Mouse (Mus musculus) CH12.LX (cell line): ENCODE data around the gene Gm48551. TPM values are rescaled to one million over a fixed set of nuclear protein-coding genes. Genes with fewer than 3 reads are reported as not detected.

ENCODE experiments used
- DNase-seq: peaks from one replicate; pipeline ENCODE4 v3.0.0-alpha.2; 2013; ENCODE audit errors: extremely low read depth
- H3K27ac ChIP-seq: 2 replicates; pipeline ENCODE4 v1.5.1; 2012; ENCODE audit warnings: low read depth, mild to moderate bottlenecking, control low read depth, moderate library complexity; ENCODE audit not compliant: insufficient read depth
- H3K27me3 ChIP-seq: replicated peaks from 2 replicates; pipeline ENCODE3; 2012; ENCODE audit warnings: inconsistent platforms
- H3K36me3 ChIP-seq, 2 experiments: replicated peaks in 1 of 2; 2 replicates each; pipeline versions ENCODE3 to v1.6.1; 2012; ENCODE audit warnings: inconsistent platforms in 1 of 2, low read length in 1 of 2, mild to moderate bottlenecking in 1 of 2, mixed read lengths in 1 of 2, moderate library complexity in 1 of 2; ENCODE audit not compliant: control insufficient read depth in 1 of 2, insufficient read depth in 1 of 2
- H3K4me1 ChIP-seq, 2 experiments: 2 replicates each; pipeline ENCODE4 v1.6.1; 2012; ENCODE audit warnings: inconsistent platforms in 1 of 2, moderate library complexity in 1 of 2; ENCODE audit not compliant: insufficient read depth in 2 of 2, control insufficient read depth in 1 of 2
- H3K4me2 ChIP-seq: 2 replicates; pipeline ENCODE4 v1.6.1; 2012; ENCODE audit warnings: low read depth, mild to moderate bottlenecking, control low read depth; ENCODE audit not compliant: poor library complexity, insufficient read depth, severe bottlenecking
- H3K4me3 ChIP-seq, 3 experiments: fragments of 150-350 bp in 1 of 3; sonication (generic) in 1 of 3; replicated peaks in 1 of 3; 2 replicates each; pipeline versions ENCODE3 to v1.5.1; 2011 to 2012; ENCODE audit warnings: low read depth in 2 of 3, low read length in 2 of 3, mild to moderate bottlenecking in 2 of 3, moderate library complexity in 2 of 3, control low read depth in 1 of 3, improper control_type of control experiment in 1 of 3, inconsistent platforms in 1 of 3, mixed read lengths in 1 of 3; ENCODE audit not compliant: poor library complexity in 1 of 3
- H3K79me2 ChIP-seq: replicated peaks from 2 replicates; pipeline ENCODE4 v1.6.1; 2012; ENCODE audit warnings: mild to moderate bottlenecking, moderate library complexity; ENCODE audit not compliant: control insufficient read depth, poor library complexity, insufficient read depth, severe bottlenecking; ENCODE audit errors: extremely low read depth
- H3K9ac ChIP-seq: 2 replicates; pipeline ENCODE4 v1.6.1; 2012; ENCODE audit warnings: low read depth, mild to moderate bottlenecking, control low read depth, moderate library complexity; ENCODE audit not compliant: insufficient read depth
- H3K9me3 ChIP-seq: replicated peaks from 2 replicates; pipeline ENCODE3; 2012; ENCODE audit warnings: low read length, inconsistent platforms, mixed read lengths
- BHLHE40 ChIP-seq: IDR thresholded peaks from 2 replicates; pipeline ENCODE4 v1.6.1; 2011; ENCODE audit warnings: mild to moderate bottlenecking, low read depth, low read length, improper control_type of control experiment
- CHD1 ChIP-seq: IDR thresholded peaks from 2 replicates; pipeline ENCODE4 v1.6.1; 2012; ENCODE audit warnings: low read depth, low read length, improper control_type of control experiment, inconsistent platforms
- CHD2 ChIP-seq: IDR thresholded peaks from 2 replicates; pipeline ENCODE4 v1.6.1; 2011; ENCODE audit warnings: low read length, improper control_type of control experiment
- CTCF ChIP-seq, 2 experiments: IDR thresholded peaks in 1 of 2; conservative IDR thresholded peaks in 1 of 2; 2 replicates each; pipeline ENCODE4 v1.5.1; 2011 to 2012; ENCODE audit warnings: low read depth in 2 of 2, low read length in 2 of 2, improper control_type of control experiment in 1 of 2, inconsistent platforms in 1 of 2, mild to moderate bottlenecking in 1 of 2, moderate library complexity in 1 of 2
- E2F4 ChIP-seq: IDR thresholded peaks from 2 replicates; pipeline ENCODE4 v1.6.1; 2011; ENCODE audit warnings: low read depth, low read length, improper control_type of control experiment; ENCODE audit not compliant: insufficient replicate concordance
- ELF1 ChIP-seq: IDR thresholded peaks from 2 replicates; pipeline ENCODE4 v1.6.1; 2014; ENCODE audit warnings: low read depth, mild to moderate bottlenecking, inconsistent platforms, low read length, improper control_type of control experiment
- EP300 ChIP-seq: IDR thresholded peaks from 2 replicates; pipeline ENCODE4 v1.6.1; 2011; ENCODE audit warnings: low read length, improper control_type of control experiment
- ETS1 ChIP-seq: conservative IDR thresholded peaks from 2 replicates; pipeline ENCODE4 v1.6.1; 2012; ENCODE audit warnings: low read depth, mild to moderate bottlenecking, inconsistent platforms, low read length, improper control_type of control experiment, moderate library complexity
- GABPA ChIP-seq: IDR thresholded peaks from 2 replicates; pipeline ENCODE4 v1.6.1; 2012; ENCODE audit warnings: low read depth, low read length, improper control_type of control experiment, inconsistent platforms; ENCODE audit not compliant: insufficient replicate concordance
- IRF4 ChIP-seq: IDR thresholded peaks from 2 replicates; pipeline ENCODE4 v1.6.1; 2014; ENCODE audit warnings: low read depth, mild to moderate bottlenecking, inconsistent platforms, low read length, improper control_type of control experiment
- JUND ChIP-seq: conservative IDR thresholded peaks from 2 replicates; pipeline ENCODE4 v1.6.1; 2011; ENCODE audit warnings: low read depth, low read length, improper control_type of control experiment
- KAT2A ChIP-seq: IDR thresholded peaks from 2 replicates; pipeline ENCODE4 v1.6.1; 2012; ENCODE audit warnings: low read length, improper control_type of control experiment, inconsistent platforms; ENCODE audit not compliant: insufficient replicate concordance
- MAFK ChIP-seq: IDR thresholded peaks from 2 replicates; pipeline ENCODE4 v1.6.1; 2011; ENCODE audit warnings: low read length, improper control_type of control experiment; ENCODE audit not compliant: insufficient replicate concordance
- MAX ChIP-seq: IDR thresholded peaks from 2 replicates; pipeline ENCODE4 v1.6.1; 2011; ENCODE audit warnings: low read length, improper control_type of control experiment
- MAZ ChIP-seq: IDR thresholded peaks from 2 replicates; pipeline ENCODE4 v1.6.1; 2012; ENCODE audit warnings: low read depth, mild to moderate bottlenecking, inconsistent platforms, low read length, improper control_type of control experiment, moderate library complexity
- MEF2A ChIP-seq: IDR thresholded peaks from 2 replicates; pipeline ENCODE4 v1.6.1; 2014; ENCODE audit warnings: low read depth, mild to moderate bottlenecking, inconsistent platforms, low read length, improper control_type of control experiment, borderline replicate concordance
- MXI1 ChIP-seq: IDR thresholded peaks from 2 replicates; pipeline ENCODE4 v1.6.1; 2011; ENCODE audit warnings: mild to moderate bottlenecking, low read depth, low read length, improper control_type of control experiment
- MYC ChIP-seq: IDR thresholded peaks from 2 replicates; pipeline ENCODE4 v1.6.1; 2011; ENCODE audit warnings: low read depth, mild to moderate bottlenecking, improper control_type of control experiment, low read length
- NELFE ChIP-seq: IDR thresholded peaks from 2 replicates; pipeline ENCODE4 v1.6.1; 2011; ENCODE audit warnings: low read depth, low read length, improper control_type of control experiment
- NRF1 ChIP-seq: IDR thresholded peaks from 2 replicates; pipeline ENCODE4 v1.6.1; 2014; ENCODE audit warnings: low read depth, mild to moderate bottlenecking, inconsistent platforms, low read length, improper control_type of control experiment, moderate library complexity
- PAX5 ChIP-seq: IDR thresholded peaks from 2 replicates; pipeline ENCODE4 v1.6.1; 2012; ENCODE audit warnings: low read length, inconsistent platforms, mixed read lengths
- POLR2A ChIP-seq: IDR thresholded peaks from 2 replicates; pipeline ENCODE4 v1.6.1; 2011; ENCODE audit warnings: low read depth, mild to moderate bottlenecking, improper control_type of control experiment, low read length
- POLR2AphosphoS2 ChIP-seq: IDR thresholded peaks from 2 replicates; pipeline ENCODE4 v1.6.1; 2011; ENCODE audit warnings: low read depth, low read length, improper control_type of control experiment
- RAD21 ChIP-seq: IDR thresholded peaks from 2 replicates; pipeline ENCODE4 v1.6.1; 2011; ENCODE audit warnings: low read depth, mild to moderate bottlenecking, low read length, improper control_type of control experiment, moderate library complexity
- RCOR1 ChIP-seq: conservative IDR thresholded peaks from 2 replicates; pipeline ENCODE4 v1.6.1; 2012; ENCODE audit warnings: low read depth, mild to moderate bottlenecking, inconsistent platforms, low read length, improper control_type of control experiment
- SIN3A ChIP-seq: IDR thresholded peaks from 2 replicates; pipeline ENCODE4 v1.6.1; 2012; ENCODE audit warnings: low read length, improper control_type of control experiment, inconsistent platforms
- SMC3 ChIP-seq: IDR thresholded peaks from 2 replicates; pipeline ENCODE4 v1.6.1; 2011; ENCODE audit warnings: low read depth, low read length, improper control_type of control experiment
- TBP ChIP-seq: conservative IDR thresholded peaks from 2 replicates; pipeline ENCODE4 v1.6.1; 2011; ENCODE audit warnings: low read depth, low read length, improper control_type of control experiment
- TCF12 ChIP-seq: IDR thresholded peaks from 2 replicates; pipeline ENCODE4 v1.6.1; 2014; ENCODE audit warnings: low read depth, mild to moderate bottlenecking, inconsistent platforms, low read length, improper control_type of control experiment
- UBTF ChIP-seq: IDR thresholded peaks from 2 replicates; pipeline ENCODE4 v1.6.1; 2012; ENCODE audit warnings: low read depth, mild to moderate bottlenecking, inconsistent platforms, low read length, improper control_type of control experiment, moderate library complexity
- USF1 ChIP-seq: IDR thresholded peaks from 2 replicates; pipeline ENCODE4 v1.6.1; 2014; ENCODE audit warnings: low read depth, mild to moderate bottlenecking, inconsistent platforms, low read length, improper control_type of control experiment
- USF2 ChIP-seq: conservative IDR thresholded peaks from 2 replicates; pipeline ENCODE4 v1.6.1; 2011; ENCODE audit warnings: low read depth, low read length, improper control_type of control experiment
- ZC3H11A ChIP-seq: IDR thresholded peaks from 2 replicates; pipeline ENCODE4 v1.6.1; 2012; ENCODE audit warnings: low read depth, mild to moderate bottlenecking, inconsistent platforms, low read length, improper control_type of control experiment
- ZKSCAN1 ChIP-seq: IDR thresholded peaks from 2 replicates; pipeline ENCODE4 v1.6.1; 2012; ENCODE audit warnings: low read depth, inconsistent platforms, low read length, improper control_type of control experiment, borderline replicate concordance
- ZMIZ1 ChIP-seq: IDR thresholded peaks from 2 replicates; pipeline ENCODE4 v1.6.1; 2012; ENCODE audit warnings: low read depth, mild to moderate bottlenecking, inconsistent platforms, low read length, improper control_type of control experiment
- ZNF384 ChIP-seq: IDR thresholded peaks from 2 replicates; pipeline ENCODE4 v1.6.1; 2012; ENCODE audit warnings: low read depth, low read length, improper control_type of control experiment, inconsistent platforms
- dilution Hi-C: fragments of 300-500 bp; cut with MboI; formaldehyde crosslinking; loops from 2 replicates; pipeline ENCODE4 v1.14.3; 2020; ENCODE audit warnings: low sequenced_read_pairs; ENCODE audit not compliant: extremely low pct_unique_long_range_greater_than_20kb, extremely low pct_ligation_motif_present
- in situ Hi-C: fragments of 300-500 bp; cut with MboI; formaldehyde crosslinking; loops from 3 replicates; pipeline ENCODE4 v1.14.3; 2019; ENCODE audit warnings: low sequenced_read_pairs, low pct_ligation_motif_present, low pct_unique_long_range_greater_than_20kb, mixed read lengths
- polyA plus RNA-seq: library from polyadenylated mRNA; unstranded; fragments of >175 nt; gene quantifications from 2 replicates; pipeline ENCODE4 v1.2.1, GENCODE M21; 2012; ENCODE audit warnings: low read depth; ENCODE audit not compliant: insufficient read length
- total RNA-seq, 2 experiments: library from RNA; depleted of rRNA; stranded (reverse); fragments of 300-350 nt in 1 of 2; fragments of >200 nt in 1 of 2; gene quantifications; 2 replicates each; pipeline ENCODE4 v1.2.3; 2012 to 2014

Gm48551 gene
- total and polyA plus RNA-seq, 3 experiments, result 1.0 to 3.4 (median 1.2) TPM

GRCm38 (mm10) chr10:81342686-81343505, 41.4 kb upstream of the Gm48551 start, which contains the start of gene Gipc3:
Gipc3 (minus strand) TSS chr10:81343266.
- peaks cover 24% of the 10 kb centered on the region for H3K27me3 ChIP-seq
- DNase-seq, result no peak
- H3K79me2 ChIP-seq, result no peaks in the 10 kb centered on the region
- TF ChIP-seq ETS1 (0 out of 2 replicates have a peak, but pooled peaks have one; percentile 14), MYC (no peak), IRF4 (peak; percentile 46; the same call in 1 of the 2 replicates), MXI1 (no peak), GABPA (no peak), PAX5 (no peak), TCF12 (peak; percentile 51; the same call in 1 of the 2 replicates), E2F4 (no peak), MAFK (no peak), EP300 (no peak), USF1 (no peak), CTCF (conservative IDR thresholded peaks at IDR 0.05 in 1 of 2, IDR thresholded peaks at IDR 0.05 in 1 of 2; ENCODE audit: low read depth in 2 of 2, low read length in 2 of 2) (no peak), ZC3H11A (no peak), RCOR1 (no peak), BHLHE40 (no peak), TBP (no peak), POLR2A (no peak), SIN3A (no peak), POLR2AphosphoS2 (no peak), MEF2A (0 out of 2 replicates have a peak, but pooled peaks have one; percentile 16), ZNF384 (no peak), ELF1 (0 out of 2 replicates have a peak, but pooled peaks have one; percentile 12), MAZ (peak; percentile 25; the same call in 1 of the 2 replicates), ZMIZ1 (no peak), USF2 (no peak), JUND (no peak), NRF1 (no peak), KAT2A (no peak), MAX (no peak), CHD2 (no peak), ZKSCAN1 (no peak), CHD1 (no peak), UBTF (peak; percentile 94), RAD21 (no peak), SMC3 (no peak), NELFE (no peak)
- TF ChIP-seq, all 38 proteins: peak for 7
- dilution Hi-C loops (no loop called here), in situ Hi-C loops (loop anchor here (5.0 kb wide), 1 partner anchor 51 kb away; the partner anchor contains the start of genes Pip5k1c and Tjp3)
- Histone ChIP-seq H3K9ac (peak within 1 kb of the TSS; percentile 34), H3K4me2 (peak within 1 kb of the TSS; percentile 98), H3K36me3 (peaks cover 16 to 27% of the 10 kb centered on the region in 2 experiments), H3K4me1 (peaks cover 0 to 25% of the 10 kb centered on the region in 2 experiments; a peak in 2 of 4 replicates), H3K9me3 (no peaks in the 10 kb centered on the region), H3K27ac (no peak within 1 kb of the TSS), H3K4me3 (peak within 1 kb of the TSS; percentile 15 to 55 (median 41))
